Mouse (Mus musculus) intestine, embryonic 14.5 days (tissue): Measurements from ENCODE around the gene Adamtsl3. TPM values are rescaled to one million over a fixed set of nuclear protein-coding genes. Genes with fewer than 3 reads are reported as not detected.
A peak's percentile ranks its signal among the peaks of the same experiment; 100 is the strongest.

ENCODE experiments used
- ATAC-seq: fragments of 200-750 bp; cut with Nextera tagmentation; replicated peaks from 2 replicates; pipeline ENCODE4 v1.8.0; 2017; ENCODE audit warnings: low read depth, moderate number of reproducible peaks, moderate TSS enrichment, moderate library complexity; ENCODE audit not compliant: low FRiP score, low TSS enrichment
- DNase-seq: peaks from one replicate; pipeline ENCODE4 v3.0.0-alpha.2; 2018; ENCODE audit warnings: low spot score
- H3K27ac ChIP-seq: fragments of 300-500 bp; sonication (generic); 2 replicates; pipeline ENCODE4 v1.5.1; 2014; ENCODE audit warnings: low read depth, mild to moderate bottlenecking, control low read depth
- H3K27me3 ChIP-seq: fragments of 300-500 bp; sonication (generic); replicated peaks from 2 replicates; pipeline ENCODE4 v1.6.1; 2014; ENCODE audit warnings: low read length, control low read depth; ENCODE audit not compliant: control insufficient read depth, insufficient read depth
- H3K36me3 ChIP-seq: fragments of 300-500 bp; sonication (generic); 2 replicates; pipeline ENCODE4 v1.6.1; 2014; ENCODE audit warnings: low read length, control low read depth; ENCODE audit not compliant: control insufficient read depth, insufficient read depth
- H3K4me1 ChIP-seq: fragments of 300-500 bp; sonication (generic); replicated peaks from 2 replicates; pipeline ENCODE4 v1.6.1; 2014; ENCODE audit warnings: low read length, control low read depth, mixed read lengths; ENCODE audit not compliant: control insufficient read depth, insufficient read depth
- H3K4me2 ChIP-seq: fragments of 300-500 bp; sonication (generic); 2 replicates; pipeline ENCODE4 v1.6.1; 2014; ENCODE audit warnings: low read length
- H3K4me3 ChIP-seq: fragments of 300-500 bp; sonication (generic); 2 replicates; pipeline ENCODE4 v1.5.1; 2014; ENCODE audit warnings: low read depth, low read length, control low read depth, mixed read lengths
- H3K9ac ChIP-seq: fragments of 300-500 bp; sonication (generic); 2 replicates; pipeline ENCODE4 v1.6.1; 2014; ENCODE audit warnings: mild to moderate bottlenecking, low read length
- H3K9me3 ChIP-seq: fragments of 300-500 bp; sonication (generic); 2 replicates; pipeline ENCODE4 v1.6.1; 2016; ENCODE audit warnings: low read length, control low read depth; ENCODE audit not compliant: control insufficient read depth
- whole genome bisulfite sequencing: fragments of 180-500 bp; shearing (Covaris S2); extraction: QIAGEN DNeasy Blood & Tissue Kit; methylation state at CpG from one replicate; pipeline ENCODE4 v1.1.7; 2014; 5-methylcytosine and 5-hydroxymethylcytosine counted together
- polyA plus RNA-seq: library from polyadenylated mRNA; unstranded; fragments of >200 nt; fragmentation: Nextera tagmentation; extraction: Ambion mirVana; gene quantifications from 2 replicates; pipeline ENCODE4 v1.2.1, GENCODE M21; 2014

The Adamtsl3 gene
- polyA plus RNA-seq = 0.41 and 0.56 TPM in 2 replicates

GRCm38 (mm10) chr7:82335211-82336121 lies at the start of gene Adamtsl3:
Gene Adamtsl3, plus strand, starts transcription at chr7:82335694.
- H3K36me3 ChIP-seq = no peaks in the 10 kb centered on the region
- H3K4me3 ChIP-seq = peak within 1 kb of the TSS; percentile 49
- peak; percentile 69 for DNase-seq
- peak within 1 kb of the TSS; percentile 90 for H3K4me2 ChIP-seq
- H3K27me3 ChIP-seq = peaks cover 53% of the 10 kb centered on the region
- ATAC-seq = 0 out of 2 replicates have a peak, but pooled peaks have one; percentile 74
- no peak within 1 kb of the TSS for H3K27ac ChIP-seq
- under 1% methylated on average over 95 of the region's 95 CpGs for WGBS
- no peaks in the 10 kb centered on the region for H3K9me3 ChIP-seq
- no peak within 1 kb of the TSS for H3K9ac ChIP-seq
- no peaks in the 10 kb centered on the region; the same call in 1 of the 2 replicates for H3K4me1 ChIP-seq

DNA sequence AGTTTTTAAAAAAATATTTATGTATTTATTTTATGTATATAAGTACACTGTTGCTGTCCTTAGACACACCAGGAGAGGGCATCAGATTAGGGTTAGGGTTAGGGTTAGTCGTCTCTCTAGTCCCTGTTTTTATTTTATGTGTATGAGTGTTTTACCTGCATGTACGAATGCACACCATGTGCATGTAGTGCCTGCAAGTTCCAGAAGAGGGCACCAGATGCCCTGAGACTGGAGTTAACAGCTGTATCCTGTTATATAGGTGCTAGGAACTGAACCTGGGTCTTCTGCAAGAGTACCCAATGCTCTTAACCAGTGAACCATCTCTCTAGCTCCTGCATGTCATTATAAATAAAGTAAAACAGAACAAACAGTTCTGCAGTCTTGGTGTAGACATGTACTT lies 48.3 kb upstream of the Adamtsl3 start:
- Histone ChIP-seq H3K27me3 (no peaks in the 10 kb centered on the region), H3K9me3 (peaks cover 4% of the 10 kb centered on the region; the same call in 1 of the 2 replicates), H3K9ac (no peak overlapping the region), H3K4me1 (no peaks in the 10 kb centered on the region), H3K27ac (no peak overlapping the region), H3K4me3 (no peak overlapping the region), H3K4me2 (no peak overlapping the region), H3K36me3 (no peaks in the 10 kb centered on the region)
- no peak for ATAC-seq
- 95% methylated on average over 2 of the region's 2 CpGs for WGBS
- no peak for DNase-seq

DNA sequence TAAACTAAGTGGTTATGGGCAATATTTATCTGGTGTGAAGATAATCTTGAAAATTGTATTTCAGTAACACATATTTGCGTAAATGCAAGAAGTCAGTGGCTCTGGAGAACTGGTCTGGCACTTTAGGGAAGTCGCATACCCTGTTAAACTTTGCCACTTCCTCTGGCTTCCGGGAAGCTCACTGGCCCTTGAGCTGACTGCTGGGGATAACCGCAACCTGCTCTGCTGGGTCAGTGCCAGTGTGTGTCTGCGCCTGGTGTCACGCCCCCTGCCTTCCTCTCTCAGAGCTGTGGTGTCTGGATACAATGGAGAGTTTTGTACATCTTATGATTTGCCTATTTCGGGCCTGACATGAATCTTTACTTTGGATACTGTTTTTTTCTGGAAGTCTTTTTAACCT lies 42.1 kb upstream of the Adamtsl3 start:
- no peak overlapping the region for H3K4me2 ChIP-seq
- H3K27me3 ChIP-seq = no peaks in the 10 kb centered on the region
- ATAC-seq (no peak), DNase-seq (no peak)
- no peaks in the 10 kb centered on the region for H3K9me3 ChIP-seq
- no peak overlapping the region for H3K4me3 ChIP-seq
- H3K9ac ChIP-seq = no peak overlapping the region
- peaks cover 12% of the 10 kb centered on the region for H3K4me1 ChIP-seq
- 68% methylated on average over 7 of the region's 7 CpGs for WGBS
- no peaks in the 10 kb centered on the region for H3K36me3 ChIP-seq
- H3K27ac ChIP-seq = no peak overlapping the region

DNA sequence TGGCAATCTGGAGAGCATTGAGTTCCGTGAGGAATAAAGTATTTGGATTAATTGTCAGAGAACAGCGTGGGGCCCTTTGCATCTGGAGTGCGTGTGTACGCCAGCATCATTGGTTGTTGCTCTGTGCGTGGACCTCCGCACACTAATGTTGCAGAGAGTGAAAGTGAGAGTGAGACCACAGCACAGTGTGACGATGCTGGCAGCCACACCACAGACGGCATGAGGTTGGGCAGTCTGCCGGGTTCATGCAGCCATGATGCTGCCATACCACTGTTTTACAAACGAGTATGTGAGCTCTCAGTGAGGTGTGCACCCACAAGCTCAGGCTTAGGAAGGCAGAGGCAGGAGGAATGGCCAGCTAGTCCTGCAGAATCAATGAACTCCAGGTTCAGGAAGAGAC lies 41.4 kb upstream of the Adamtsl3 start:
- no peak overlapping the region for H3K9ac ChIP-seq
- no peak overlapping the region for H3K27ac ChIP-seq
- no peak for ATAC-seq
- DNase-seq = no peak
- peaks cover 12% of the 10 kb centered on the region for H3K4me1 ChIP-seq
- no peaks in the 10 kb centered on the region for H3K27me3 ChIP-seq
- no peak overlapping the region for H3K4me3 ChIP-seq
- no peak overlapping the region for H3K4me2 ChIP-seq
- no peaks in the 10 kb centered on the region for H3K9me3 ChIP-seq
- no peaks in the 10 kb centered on the region for H3K36me3 ChIP-seq
- WGBS = 77% methylated on average over 10 of the region's 10 CpGs

- H3K27ac ChIP-seq = no peak overlapping the region
- H3K4me1 ChIP-seq = peaks cover 12% of the 10 kb centered on the region
- no peaks in the 10 kb centered on the region for H3K9me3 ChIP-seq
- no peaks in the 10 kb centered on the region for H3K36me3 ChIP-seq
- 86% methylated on average over 2 of the region's 2 CpGs for WGBS
- H3K4me3 ChIP-seq = no peak overlapping the region
- H3K9ac ChIP-seq = no peak overlapping the region
- no peaks in the 10 kb centered on the region for H3K27me3 ChIP-seq
- no peak overlapping the region for H3K4me2 ChIP-seq
- ATAC-seq = no peak
- no peak for DNase-seq
These were observed 40.9 kb upstream of the Adamtsl3 start for GRCm38 (mm10) chr7:82294611-82295010.

DNA sequence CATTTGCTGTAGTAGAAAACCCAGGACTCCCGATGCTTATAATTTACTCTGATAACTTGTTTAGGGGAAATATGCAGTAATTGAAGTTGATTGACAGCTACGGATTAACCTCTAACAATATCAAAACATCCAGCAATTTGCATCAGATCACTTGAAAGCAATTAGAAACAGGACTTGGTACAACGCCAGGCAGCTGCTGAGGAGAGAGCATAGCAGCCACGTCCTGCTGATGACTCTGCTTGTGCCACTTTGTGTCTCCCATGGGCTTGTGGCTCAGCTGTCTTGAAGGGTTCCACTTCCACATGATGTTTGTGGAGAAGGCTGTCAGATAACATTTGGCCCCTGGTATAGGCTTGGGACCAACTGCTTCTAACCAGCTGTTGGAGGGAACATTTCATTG lies 27.1 kb upstream of the Adamtsl3 start:
- no peaks in the 10 kb centered on the region for H3K36me3 ChIP-seq
- H3K4me3 ChIP-seq = no peak overlapping the region
- no peaks in the 10 kb centered on the region for H3K4me1 ChIP-seq
- H3K9ac ChIP-seq = no peak overlapping the region
- no peaks in the 10 kb centered on the region for H3K9me3 ChIP-seq
- ATAC-seq = no peak
- no peak overlapping the region for H3K27ac ChIP-seq
- 77% methylated on average over 4 of the region's 4 CpGs for WGBS
- no peak for DNase-seq
- no peak overlapping the region for H3K4me2 ChIP-seq
- no peaks in the 10 kb centered on the region for H3K27me3 ChIP-seq

- no peak for DNase-seq
- no peaks in the 10 kb centered on the region; the same call in 1 of the 2 replicates for H3K4me1 ChIP-seq
- H3K27me3 ChIP-seq = no peaks in the 10 kb centered on the region
- no peak overlapping the region for H3K27ac ChIP-seq
- H3K9ac ChIP-seq = no peak overlapping the region
- H3K4me2 ChIP-seq = no peak overlapping the region
- 89% methylated on average over 12 of the region's 12 CpGs for WGBS
- ATAC-seq = no peak
- H3K4me3 ChIP-seq = no peak overlapping the region
- H3K9me3 ChIP-seq = no peaks in the 10 kb centered on the region
- H3K36me3 ChIP-seq = no peaks in the 10 kb centered on the region
These were observed 17.0 kb upstream of the Adamtsl3 start for GRCm38 (mm10) chr7:82318515-82318914.

DNA sequence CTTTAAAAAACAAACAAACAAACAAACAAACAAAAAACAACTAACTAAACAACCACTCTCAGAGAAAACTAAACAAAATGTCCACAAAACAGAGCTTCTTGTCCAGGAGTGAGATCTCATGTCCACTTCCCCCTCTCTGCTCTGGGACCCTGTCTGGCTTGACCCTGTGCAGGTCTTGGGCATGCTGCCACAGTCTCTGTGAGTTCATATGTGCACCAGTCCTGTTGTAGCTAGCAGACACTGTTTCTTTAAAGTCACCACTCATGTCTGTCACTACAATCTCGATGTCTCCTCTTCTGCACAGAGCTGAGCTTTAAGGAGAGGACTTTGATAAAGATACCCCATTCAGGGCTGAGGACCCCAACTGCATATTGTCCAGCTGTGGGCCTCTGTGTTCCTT lies 8.9 kb upstream of the Adamtsl3 start:
- H3K4me3 ChIP-seq = no peak overlapping the region
- H3K4me1 ChIP-seq = no peaks in the 10 kb centered on the region
- no peaks in the 10 kb centered on the region for H3K27me3 ChIP-seq
- H3K9me3 ChIP-seq = no peaks in the 10 kb centered on the region
- ATAC-seq (no peak), DNase-seq (no peak)
- H3K27ac ChIP-seq = no peak overlapping the region
- H3K4me2 ChIP-seq = no peak overlapping the region
- WGBS = 42% methylated on average over 1 of the region's 1 CpGs
- H3K36me3 ChIP-seq = no peaks in the 10 kb centered on the region
- no peak overlapping the region for H3K9ac ChIP-seq

DNA sequence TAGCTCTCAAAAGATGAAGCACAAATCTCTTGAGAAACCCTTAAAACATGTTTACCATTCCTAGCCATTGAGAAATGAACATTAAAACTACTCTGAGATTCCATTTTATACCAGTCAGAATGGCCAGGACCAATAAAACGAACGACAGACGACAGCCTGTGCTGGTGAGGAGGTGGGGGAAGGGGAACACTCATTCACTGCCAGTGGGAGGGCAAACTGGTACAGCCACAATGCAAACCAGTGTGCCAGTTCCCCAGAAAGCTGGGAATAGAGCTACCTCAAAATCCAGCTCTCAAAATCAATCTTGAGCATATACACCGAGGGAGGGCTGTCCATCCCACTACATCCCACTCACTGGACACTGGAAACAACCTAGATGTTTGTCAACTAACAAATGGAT lies 8.3 kb upstream of the Adamtsl3 start:
- no peak for DNase-seq
- 57% methylated on average over 4 of the region's 4 CpGs for WGBS
- H3K4me2 ChIP-seq = no peak overlapping the region
- H3K9ac ChIP-seq = no peak overlapping the region
- H3K4me1 ChIP-seq = no peaks in the 10 kb centered on the region
- no peak for ATAC-seq
- no peak overlapping the region for H3K27ac ChIP-seq
- H3K27me3 ChIP-seq = no peaks in the 10 kb centered on the region
- no peaks in the 10 kb centered on the region for H3K9me3 ChIP-seq
- H3K36me3 ChIP-seq = no peaks in the 10 kb centered on the region
- H3K4me3 ChIP-seq = no peak overlapping the region
